Mouse (Mus musculus) urinary bladder, postnatal 10 days (tissue): ENCODE measurements around the gene Necab2.

Experiments
- DNase-seq: peaks from one replicate; pipeline ENCODE4 v3.0.0; 2022; ENCODE audit warnings: low spot score

Gene Necab2

DNA sequence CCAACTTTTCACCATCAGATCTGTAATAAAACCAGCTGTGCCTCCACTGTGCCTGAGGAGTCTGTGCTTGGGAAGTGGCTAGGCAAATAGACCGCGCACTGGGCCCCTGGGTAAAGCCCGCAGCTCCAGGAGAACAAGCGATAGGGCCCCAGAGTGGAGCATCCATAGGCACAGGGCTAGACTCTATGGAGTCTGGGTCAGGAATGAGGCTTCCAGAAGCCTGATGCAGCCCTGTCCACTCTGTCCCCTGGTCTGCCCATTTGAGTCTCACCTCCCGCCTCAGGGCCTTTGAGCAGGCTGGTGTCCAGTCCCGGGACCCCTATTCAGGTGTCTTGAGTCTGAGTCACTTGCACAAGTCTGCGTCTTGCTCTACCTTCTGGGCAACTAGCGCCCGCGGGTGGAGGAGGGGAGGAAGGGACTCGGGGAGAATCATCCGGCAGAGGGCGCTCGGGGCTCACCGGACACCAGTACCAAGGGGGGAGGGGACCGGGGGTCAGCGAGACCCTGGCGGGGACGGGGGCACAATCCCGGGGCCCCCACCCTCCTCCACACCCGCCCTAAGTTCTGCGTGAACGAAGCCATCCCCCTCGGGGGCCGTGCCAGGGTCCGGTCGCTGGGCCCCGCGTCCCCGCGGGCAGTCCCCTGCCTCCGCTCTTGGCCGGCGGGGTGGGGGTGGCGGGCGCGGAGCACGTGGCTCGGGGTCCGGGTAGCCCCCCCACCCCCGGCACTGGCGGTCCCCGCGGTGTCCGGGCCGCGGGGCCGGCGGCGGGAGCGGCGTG, at the start of gene Necab2:
Gene Necab2, plus strand, starts transcription at position 509 of the 779 bp plus-strand sequence.
- DNase-seq: peak; percentile 54

- no peak for DNase-seq
Measured at GRCm38 (mm10) chr8:119398558-119398957, 48.0 kb upstream of the Necab2 start.

- DNase-seq: no peak
Measured at GRCm38 (mm10) chr8:119399255-119399654, 47.3 kb upstream of the Necab2 start.

DNA sequence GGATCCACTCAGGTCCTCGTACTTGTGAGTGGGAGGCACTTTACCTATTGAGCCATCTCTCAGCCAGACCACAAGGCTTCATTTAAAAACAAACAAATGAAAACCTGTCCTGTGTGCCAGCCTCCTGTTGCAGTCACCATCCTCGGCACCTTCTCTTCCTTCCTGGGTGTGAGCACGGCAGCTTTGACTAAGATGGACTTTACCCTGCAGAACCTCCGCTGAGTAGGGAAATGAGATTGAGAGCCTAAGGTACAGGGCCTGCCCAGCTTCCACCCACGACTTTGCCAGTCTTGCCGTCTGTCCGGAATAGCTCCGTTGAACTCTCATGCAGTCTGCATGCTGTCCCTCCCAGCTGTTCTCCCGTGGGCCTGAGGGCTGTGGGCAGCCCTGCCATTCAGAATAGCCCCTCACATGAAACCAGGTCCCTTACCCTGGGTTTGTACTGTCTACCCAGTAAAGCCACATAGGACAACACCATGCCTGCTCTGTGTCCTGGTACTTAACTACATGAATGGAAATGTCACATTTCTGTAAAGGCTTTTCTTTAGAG, 46.3 kb upstream of the Necab2 start:
- no peak for DNase-seq

GRCm38 (mm10) chr8:119400904-119401303, 45.6 kb upstream of the Necab2 start:
- DNase-seq: no peak

DNA sequence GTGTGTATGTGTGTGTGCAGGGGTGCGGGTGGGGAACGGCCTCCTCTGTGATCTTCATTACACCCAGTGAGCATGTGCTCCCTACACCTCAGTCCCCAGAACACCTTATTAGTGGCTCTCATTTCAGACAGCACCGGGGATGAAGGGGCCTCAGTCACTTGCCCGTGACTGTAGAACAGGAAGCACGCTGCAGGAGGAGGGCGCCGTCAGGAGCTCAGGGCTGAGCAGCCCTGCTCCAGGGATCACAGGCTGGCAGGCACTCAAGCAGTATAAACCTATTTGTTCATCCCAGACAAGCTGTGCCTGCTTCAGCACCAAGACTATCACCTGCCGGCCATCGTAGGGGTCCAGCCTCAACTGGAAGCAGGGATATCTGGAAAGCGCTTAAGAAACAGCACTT, 42.6 kb upstream of the Necab2 start:
- no peak for DNase-seq

- no peak for DNase-seq
Measured at GRCm38 (mm10) chr8:119404648-119405047, 41.9 kb upstream of the Necab2 start.

DNA sequence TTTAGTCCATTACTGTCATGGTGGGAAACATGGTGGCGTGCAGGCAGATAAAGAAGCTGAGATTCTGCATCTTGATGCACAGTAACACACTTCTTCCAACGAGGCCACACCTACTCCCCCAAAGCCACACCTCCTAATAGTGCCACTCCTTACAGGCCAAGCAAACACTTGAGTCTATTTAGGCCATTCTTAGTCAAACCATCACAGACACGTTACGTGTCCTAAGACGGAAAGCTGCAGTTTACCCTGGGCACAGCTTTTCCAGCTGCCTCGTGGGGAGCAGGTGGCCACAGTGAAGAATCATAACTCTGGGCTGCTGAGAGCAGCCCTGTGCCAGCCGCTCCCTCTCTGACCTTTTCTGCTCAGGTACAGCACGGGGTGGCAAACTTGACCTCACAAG, 38.2 kb upstream of the Necab2 start:
- DNase-seq: no peak

DNA sequence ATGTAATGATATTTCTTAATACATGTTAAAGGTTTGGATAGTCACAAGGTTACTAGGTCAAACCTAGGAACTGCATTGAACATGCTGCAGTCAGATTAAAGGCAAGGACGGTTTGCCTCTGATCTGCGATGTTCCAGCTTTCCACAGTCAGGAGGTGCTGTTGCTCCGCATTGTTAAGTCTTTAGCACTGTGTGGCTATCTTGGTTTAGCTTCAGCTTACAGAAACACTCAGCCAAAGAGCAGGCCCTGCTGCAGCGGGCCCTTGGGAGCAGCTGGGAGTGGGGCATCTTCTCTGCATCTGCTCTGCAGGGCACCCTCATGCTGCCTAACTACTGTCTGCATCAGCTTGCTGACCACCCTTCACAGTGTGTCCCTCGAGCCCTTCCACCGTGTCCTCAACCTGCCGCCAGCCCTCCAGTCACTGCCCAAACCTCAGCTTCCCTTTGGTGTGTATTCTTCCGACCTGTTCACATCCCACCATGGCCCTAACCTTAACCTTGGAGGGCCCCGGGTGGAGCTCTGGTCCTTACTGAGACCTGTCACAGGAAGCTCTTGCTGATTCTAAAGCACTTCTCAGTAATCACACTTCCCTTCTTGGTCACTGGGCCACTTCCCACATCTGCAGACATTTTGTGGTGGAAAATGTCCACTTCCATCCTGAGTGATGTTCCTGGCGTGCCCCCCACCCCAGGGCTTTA, 34.3 kb upstream of the Necab2 start:
- no peak for DNase-seq

- no peak for DNase-seq
Measured at GRCm38 (mm10) chr8:119412735-119413498, 33.6 kb upstream of the Necab2 start.

DNA sequence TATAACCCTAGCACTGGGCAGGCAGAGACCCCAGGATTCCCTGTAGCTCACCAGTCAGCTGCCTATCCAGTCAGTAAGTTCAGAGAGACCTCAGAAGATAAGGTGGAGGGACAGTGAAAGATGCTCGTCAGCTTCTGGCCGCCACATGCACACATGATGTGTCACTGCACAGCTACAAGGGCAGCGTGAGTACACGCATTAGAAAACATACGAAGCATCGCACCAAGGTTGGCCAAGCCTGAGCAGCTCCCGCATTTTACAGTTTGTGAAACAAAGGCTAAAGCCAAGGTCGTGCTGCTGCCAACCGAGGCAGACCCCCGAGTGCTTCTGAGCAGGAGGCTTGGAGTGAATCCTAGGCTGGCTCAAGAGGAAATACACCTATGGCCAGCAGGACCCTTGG, 32.9 kb upstream of the Necab2 start:
- no peak for DNase-seq

GRCm38 (mm10) chr8:119420318-119420717, 26.2 kb upstream of the Necab2 start:
- DNase-seq: no peak

GRCm38 (mm10) chr8:119421603-119422122, 24.9 kb upstream of the Necab2 start:
- DNase-seq: no peak

DNA sequence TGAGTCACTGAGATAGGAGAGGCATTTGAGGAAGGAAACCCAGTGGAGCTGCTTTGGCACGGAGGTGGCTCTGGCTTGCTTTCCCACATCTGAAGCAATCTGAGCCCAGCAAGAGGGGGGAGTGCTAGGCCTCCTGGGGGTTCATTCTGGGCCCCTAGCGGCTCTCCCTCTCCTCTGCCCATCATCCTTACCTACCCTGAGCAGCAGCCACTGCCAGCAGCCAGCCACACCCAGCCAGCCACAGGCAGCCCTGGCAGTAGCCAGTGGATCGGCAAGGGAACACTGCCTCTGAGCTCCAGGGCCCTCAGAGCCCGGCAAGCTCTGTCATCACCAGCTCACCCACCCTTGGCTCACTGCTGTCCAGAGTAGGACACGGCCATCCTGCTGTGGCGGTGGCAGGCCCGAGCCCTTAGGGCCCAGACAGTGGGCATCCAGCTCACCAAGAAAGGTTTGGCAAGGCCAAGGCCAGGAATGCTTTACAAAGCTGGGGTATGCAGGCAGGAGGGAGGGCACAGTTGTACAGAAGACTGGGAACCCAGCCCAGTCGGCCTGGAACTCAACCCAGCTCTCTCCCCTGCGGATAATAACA, 24.3 kb upstream of the Necab2 start:
- DNase-seq: no peak

GRCm38 (mm10) chr8:119423631-119424141, 22.8 kb upstream of the Necab2 start:
- DNase-seq: no peak

GRCm38 (mm10) chr8:119424199-119424733, 22.3 kb upstream of the Necab2 start:
- no peak for DNase-seq

- DNase-seq: no peak
Measured at GRCm38 (mm10) chr8:119424740-119425139, 21.8 kb upstream of the Necab2 start.

GRCm38 (mm10) chr8:119425533-119425932, 21.0 kb upstream of the Necab2 start:
- no peak for DNase-seq

DNA sequence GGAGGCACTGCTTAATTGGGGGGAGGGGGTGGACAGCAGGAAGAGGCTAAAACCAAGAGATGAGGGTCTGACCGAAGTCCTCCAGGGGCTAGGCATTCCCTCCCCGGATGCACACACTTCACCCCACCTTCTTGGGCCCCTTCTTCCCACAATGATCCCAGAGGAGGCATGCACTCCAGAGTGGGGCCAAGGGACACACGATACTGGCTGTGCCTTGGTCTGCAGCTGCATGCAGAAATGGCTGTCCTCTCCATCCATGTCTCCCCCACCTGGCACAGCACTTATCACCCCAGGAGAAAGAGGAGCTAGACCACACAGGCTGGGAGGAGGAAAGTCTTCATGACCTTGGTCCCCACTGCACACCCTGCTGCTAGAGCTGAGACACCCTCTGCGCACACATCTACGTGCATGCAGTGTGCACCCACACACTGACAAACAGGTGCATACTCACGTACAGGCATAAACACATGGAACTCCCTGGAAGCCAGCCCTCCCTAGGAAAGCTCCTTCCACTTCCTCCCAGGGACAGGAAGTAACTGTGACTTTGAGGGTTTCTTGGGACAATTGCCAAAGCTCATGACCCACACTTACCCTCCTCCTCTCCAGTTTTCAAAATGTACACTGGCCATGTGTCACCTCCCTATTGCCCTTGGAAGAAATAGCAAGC, 20.3 kb upstream of the Necab2 start:
- DNase-seq: no peak

DNA sequence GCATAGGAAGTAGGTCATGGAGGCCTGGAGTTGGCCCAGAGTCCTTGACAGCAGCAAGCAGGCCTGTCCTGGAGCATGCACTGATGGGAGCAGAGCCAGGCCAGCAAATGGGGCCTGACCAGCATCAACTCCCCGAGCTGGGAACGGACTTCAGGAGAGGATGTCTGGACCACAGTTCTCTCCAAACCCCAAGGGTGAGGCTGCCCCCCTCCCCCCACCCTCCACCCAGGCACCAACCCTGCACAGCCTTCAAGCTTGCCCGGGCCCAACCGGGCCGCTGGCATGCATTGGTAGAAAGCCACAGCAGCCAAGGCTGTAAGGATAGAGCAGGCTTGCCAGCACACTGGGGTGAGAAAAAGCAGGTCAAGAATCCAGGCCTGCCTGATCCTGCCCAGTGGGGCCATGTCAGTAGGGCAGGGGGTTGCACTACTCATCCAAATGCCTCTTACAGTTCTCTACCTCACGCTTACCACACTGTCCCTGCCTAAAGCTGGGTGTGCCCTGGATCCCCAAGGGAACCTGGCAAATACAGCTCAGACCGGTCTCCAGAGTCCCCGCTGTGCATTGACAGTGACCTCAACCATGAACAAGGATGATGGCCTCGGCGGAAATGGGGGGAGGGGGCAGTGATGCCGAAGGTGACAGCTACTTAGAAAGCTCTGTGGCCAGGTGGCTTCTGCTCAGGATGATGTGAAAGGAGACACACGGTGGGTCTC, 18.7 kb upstream of the Necab2 start:
- DNase-seq: no peak
